Mouse (Mus musculus): ENCODE data around the gene Tapbpl.

The Tapbpl gene

DNA sequence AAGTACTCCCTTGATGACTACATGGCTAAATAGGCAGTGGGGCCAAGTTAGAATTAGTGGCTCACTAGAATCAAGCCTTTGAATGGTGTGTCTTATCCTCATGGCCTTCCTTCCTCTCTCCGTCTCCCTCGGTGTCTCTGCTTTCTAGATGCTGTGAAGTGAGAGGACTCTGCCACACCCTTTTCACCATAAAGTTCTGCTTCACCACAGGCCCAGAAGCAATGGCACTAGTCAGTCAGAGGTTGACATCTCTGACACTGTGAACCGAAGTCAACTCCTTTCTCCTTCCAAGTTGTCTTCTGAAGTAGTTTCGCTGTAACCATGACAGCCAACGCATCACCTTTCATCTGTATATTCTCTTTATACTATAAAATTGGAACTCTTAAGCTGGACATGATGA is 7.9 kb upstream of the Tapbpl start:
- no peak for DNase-seq (ENCODE audit: low spot score in 2 of 2)

DNA sequence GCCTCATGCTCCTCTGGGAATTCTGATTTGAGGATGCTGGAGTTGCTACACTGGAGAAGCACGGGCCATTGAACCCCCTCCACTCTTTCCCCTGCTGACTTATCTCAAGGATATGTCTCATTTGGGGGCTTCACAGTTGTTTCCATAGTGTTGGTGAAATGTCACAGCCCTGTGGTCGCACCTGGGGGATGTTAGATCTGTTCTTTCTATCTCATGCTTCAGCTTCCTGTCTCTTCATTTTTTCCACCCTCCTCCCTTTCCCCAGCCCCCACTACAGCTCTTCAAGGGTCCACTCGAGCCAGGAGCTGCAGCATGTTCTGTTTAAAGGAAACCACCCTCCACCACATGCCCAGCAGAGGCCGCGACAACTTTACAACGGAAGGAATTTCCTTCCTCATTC is 6.7 kb upstream of the Tapbpl start:
- no peak for DNase-seq (ENCODE audit: low spot score in 2 of 2)

DNA sequence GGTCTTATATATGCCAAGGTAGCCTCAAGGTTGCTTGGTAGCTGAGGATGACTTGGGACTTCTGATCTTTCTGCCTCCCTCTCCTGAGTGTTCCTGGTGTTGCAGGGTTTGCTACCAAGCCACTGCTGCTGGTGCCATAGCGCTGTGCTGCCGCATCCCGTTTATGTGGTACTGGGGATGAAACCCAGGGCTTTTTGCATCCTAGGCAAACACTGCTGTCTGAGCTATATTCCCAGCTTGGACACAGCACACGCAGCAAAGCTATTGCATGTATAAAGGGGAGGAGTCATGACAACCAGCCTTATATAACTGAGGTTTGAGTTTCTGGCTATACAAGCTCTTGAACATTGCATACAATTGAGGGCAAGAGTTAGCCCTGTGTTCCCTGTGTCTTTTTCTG is 5.8 kb upstream of the Tapbpl start:
- DNase-seq (ENCODE audit: low spot score in 2 of 2): no peak

DNA sequence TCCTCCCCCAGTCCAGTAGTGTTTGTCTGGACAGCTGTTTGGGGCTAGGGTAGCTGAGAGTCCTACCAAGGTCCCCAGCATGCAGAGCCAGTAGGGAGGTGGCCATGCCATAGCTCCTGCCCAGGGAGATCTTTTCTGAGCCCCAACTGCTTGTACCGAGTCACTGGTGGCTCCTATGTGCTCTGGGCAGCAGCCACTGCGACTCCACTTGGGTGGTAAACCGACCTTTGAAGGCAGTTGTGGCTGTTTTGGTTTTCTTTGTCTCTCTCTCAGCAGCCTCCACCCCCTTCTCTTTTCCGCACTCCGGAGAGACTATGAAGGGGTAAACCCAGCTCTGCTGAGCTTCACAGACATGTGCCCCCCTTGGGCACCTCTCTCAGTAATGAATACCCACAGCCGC is 5.1 kb upstream of the Tapbpl start, which contains the start of gene Cd27:
Cd27 (minus strand) TSS at position 229 of the 400 bp plus-strand sequence.
- peak; percentile 44 to 49 for DNase-seq (ENCODE audit: low spot score in 2 of 2)

DNA sequence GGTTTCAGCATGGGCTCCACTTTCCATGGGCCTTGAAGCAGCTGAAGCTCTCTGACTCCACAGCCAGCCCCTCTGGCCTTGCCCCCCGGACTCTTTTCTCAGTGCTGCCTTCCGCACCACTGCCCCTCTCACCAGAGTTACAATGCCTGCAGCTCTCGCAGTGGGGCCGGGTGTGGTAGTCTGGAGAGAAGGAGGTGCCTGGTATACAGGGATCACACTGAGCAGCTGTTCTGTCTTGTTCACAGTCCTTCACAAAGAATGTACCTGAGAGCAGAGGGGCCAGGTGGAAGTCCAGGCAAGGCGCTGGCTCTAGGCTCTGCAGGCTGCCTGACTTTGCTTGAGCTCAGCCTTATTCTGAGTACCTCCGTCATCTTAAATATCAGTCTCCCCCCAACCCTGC is 4.7 kb upstream of the Tapbpl start:
- no peak for DNase-seq (ENCODE audit: low spot score in 2 of 2)

DNA sequence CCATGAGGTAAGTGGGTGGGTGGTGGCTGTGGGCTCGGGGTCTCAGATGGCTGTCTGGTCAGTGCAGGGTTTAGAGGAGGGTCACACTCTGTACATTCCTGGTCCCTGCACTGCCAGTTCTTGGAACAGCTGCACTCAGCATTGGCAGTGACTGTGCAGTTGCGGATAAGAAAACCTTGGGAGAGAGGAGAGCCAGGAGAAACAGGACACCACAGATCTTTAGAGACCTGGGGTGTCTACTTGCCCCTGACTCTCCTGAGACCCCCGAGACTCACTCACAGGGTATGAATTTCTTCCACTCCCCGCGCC is 2.8 kb upstream of the Tapbpl start:
- DNase-seq (ENCODE audit: low spot score in 2 of 2): no peak

DNA sequence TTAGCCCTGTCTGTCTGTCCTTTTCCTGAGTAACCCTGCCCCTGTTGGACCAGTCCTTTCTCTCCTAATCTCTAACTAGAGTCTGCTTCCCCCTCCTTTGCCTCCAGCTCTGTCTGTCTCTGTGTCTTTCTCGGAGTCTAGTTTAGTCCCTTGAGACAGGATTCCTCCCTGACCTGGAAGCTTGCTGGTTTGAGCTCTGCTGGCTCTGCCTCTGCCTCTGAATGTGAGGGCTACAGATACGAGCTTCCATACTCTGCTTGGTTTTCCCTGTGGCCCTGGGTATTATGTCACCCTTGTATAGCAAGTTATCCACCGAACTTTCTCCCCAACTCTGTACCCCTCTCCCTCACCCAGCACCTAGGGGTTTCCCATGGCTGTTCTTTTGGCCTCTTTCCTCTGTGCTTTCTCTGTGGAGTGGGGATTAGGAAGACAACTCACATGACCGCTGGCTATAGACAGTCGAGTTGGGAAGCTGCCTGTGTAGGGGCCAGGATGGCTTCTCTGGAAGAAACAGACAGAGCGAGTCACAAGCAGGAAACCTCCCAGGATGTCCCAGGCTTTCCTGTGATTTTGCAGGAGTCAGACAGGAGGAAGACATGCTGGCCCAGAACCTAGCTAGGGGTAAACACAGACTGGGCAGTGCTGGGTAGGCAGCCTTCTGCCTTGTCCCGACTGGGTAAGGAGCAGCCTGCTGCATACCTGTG is 2.3 kb upstream of the Tapbpl start:
- DNase-seq (ENCODE audit: low spot score in 2 of 2): no peak

DNA sequence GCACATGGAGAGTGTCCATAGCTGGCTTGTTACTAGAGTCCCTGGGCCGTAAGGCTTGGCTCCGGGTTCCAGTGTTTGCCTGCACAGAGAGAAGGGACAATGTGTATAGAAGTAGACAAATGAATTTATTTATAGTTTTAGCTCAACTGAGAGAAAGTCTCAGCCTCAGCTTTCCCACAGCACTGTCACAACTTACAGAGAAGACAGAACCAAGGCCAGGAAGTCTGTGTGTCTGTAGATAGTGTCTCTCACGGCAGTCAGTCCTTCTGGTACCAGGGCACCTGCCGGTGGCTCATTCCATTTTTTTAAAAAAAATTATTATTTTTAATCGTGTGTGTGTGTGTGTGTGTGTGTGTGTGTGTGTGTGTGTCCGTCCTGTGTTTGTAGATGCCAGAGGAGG is 856 bp upstream of the Tapbpl start:
- DNase-seq (ENCODE audit: low spot score in 2 of 2): no peak

DNA sequence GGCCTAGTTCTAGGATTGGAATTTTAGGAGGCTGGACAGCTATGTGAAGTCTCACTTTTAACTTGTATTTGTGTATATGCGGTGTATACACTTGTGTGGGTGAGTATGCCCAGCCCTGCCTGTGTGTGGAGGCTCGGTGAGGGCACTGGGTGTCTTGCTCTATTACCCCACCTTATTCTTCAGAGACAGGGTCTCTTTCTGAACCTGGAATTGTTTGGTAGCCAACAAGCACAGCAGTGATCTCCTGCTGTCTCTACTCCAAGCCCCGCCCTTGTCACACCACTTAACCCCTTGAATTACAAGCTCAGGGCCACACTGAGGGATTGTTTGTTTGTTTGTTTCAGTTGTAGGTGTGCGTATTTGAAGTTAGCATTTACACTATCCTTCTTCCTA is 381 bp upstream of the Tapbpl start:
- DNase-seq (ENCODE audit: low spot score in 2 of 2): no peak

DNA sequence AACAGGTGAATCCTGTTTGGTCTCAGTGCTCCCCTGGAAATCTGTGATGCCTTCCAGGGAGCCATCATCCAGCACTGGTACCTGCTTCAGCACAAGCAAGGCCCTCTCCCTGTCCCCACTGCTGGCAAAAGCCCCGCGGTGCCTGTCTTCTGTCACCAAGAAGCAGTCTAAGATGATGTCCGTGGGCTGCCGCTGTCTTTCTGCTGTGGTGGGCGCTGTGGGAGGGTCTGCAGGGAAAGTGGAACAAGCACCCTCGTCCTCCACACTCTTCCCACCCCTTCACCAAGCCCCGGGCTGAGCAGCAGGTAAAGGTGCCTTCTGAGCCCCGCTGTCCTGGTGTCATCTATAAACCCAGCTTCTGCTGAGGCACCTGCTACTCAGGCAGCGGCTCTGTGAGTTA is 1.1 kb downstream of the Tapbpl start:
- DNase-seq (ENCODE audit: low spot score in 2 of 2): no peak

DNA sequence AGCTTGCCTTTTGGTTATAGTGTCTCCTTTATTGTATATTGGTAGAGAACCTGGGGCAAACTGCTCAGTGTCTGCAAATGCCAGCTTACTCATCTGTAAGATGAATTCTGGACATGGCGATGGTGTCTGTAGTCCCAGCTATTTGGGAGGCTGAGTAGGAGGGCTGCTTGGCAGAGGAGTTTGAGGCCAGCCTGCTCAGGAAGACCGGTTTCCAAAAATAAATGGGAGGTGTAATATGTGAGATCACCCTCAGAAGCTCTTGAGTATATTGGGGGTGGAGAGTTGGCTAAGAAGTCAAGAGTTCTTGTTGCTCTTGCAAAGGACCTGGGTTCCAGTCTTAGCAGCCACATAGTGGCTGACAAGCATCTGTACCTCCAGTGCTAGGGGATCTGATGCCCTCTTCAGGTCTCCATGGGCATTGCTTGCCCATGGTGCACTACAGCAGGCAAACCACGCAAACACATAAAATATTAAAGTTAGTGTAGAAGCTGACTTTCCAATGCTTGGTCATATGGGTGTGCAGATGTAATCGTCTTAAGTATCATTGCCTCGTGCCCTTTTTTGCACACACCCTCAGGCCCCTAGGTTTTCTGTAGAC is 6.0 kb downstream of the Tapbpl start:
- peak in 1 of 2 experiments; percentile 48 for DNase-seq (ENCODE audit: low spot score in 2 of 2)

DNA sequence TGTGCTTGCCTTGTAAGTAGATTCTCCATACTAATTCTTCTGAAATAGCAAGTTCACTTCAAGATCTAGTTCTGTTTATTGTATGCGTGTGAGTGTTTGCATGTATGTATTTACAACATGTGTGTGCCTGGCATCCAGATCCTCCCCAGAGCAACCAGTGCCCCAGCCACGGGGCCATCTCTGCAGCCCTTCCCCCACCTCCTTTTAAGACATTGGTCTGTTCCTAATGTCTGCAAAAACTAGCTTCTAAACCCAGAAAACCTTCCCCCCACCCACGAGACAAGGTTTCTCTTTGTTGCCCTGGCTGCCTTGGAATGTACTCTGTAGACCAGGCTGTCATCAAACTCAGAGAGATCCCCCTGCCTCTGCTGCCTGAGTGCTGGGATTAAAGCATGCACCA is 9.1 kb downstream of the Tapbpl start:
- no peak for DNase-seq (ENCODE audit: low spot score in 2 of 2)

DNA sequence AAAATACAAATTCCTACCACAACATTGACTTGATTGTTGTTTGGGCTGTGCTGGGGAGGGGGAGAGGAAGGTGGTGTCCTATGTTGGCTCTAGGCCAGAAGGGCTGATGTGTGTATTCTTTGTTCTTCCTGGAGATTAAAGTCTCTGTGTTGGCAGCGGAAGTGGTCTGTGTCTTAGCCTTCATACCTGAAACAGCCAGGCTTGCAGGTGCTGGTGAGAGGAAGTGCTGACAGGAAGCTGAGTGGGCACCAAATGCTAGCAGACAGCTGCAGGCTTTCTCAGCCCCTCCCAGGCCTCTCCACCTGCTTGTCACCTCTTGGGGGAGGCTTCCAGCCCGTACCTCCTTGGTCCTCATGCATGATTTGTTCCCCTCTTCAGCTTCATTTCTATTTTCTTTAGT is 9.5 kb downstream of the Tapbpl start:
- DNase-seq (ENCODE audit: low spot score in 2 of 2): peak; percentile 92 to 94

DNA sequence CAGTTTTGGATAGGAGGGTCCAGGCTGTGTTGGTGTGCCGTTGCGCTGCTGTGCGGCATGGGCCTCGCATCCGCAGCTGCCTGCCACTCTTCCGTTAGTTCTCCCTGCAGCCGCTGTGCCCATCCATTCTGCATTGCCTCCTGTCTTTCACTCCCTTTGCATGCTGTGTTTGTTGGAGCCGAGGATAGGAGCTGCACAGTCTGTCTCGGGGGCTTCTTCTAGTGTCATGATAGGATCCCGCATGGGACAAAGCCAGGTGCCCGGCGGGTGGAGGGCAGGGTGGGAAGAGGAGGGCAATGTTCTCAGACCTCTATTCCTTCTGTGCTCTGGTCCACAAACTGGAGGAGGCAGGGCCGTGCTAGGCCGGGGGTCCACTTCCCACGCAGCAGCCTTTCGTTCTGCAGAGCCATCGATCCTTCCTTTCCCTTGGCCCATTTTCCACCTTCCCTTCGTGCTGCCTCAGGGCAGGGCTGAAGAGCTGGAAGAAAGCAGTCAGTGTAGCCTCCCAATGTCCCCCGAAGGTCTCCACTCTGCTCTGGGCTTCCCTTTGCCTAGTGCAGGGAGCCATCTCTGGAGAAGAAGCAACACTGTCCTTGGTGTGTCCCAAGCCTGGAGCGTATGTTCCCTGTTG is 10.4 kb downstream of the Tapbpl start:
- no peak for DNase-seq (ENCODE audit: low spot score in 2 of 2)

DNA sequence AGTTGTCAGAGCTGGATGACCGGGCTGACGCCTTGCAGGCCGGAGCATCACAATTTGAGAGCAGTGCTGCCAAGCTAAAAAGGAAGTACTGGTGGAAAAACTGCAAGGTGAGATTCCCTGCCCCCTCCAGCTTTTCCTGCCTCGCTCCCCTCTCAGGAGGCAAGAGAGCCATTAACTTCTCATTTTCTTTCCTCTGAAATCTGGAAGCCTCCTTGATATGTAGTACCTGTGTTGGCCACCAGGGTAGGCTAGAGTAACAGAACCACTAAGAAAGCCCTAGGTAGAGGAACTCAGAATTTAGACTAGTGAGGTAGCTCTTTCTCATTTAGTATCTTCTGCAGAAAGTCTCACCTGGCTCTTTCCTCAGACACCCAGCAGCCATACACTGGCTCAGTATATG is 12.7 kb downstream of the Tapbpl start:
- DNase-seq (ENCODE audit: low spot score in 2 of 2): peak; percentile 73 to 81

DNA sequence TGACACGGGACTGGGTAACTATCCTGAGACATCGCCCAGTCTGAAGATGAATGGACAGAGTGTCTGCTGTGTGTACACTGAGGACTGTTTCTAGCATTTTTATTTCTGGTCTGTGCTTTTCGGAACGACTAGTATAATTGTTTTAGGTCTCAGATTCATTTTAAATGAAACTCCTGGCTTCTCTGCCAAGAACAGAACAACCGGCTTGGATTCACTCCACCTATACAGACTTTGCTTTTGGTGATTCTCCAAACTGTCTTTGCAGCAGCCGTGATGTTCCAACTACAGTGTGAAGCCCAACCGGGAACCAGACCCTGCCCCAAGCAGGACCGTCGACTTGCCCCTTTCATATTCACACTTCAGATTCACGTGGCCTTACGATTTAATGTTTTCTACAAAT is 13.8 kb downstream of the Tapbpl start:
- DNase-seq (ENCODE audit: low spot score in 2 of 2): no peak

DNA sequence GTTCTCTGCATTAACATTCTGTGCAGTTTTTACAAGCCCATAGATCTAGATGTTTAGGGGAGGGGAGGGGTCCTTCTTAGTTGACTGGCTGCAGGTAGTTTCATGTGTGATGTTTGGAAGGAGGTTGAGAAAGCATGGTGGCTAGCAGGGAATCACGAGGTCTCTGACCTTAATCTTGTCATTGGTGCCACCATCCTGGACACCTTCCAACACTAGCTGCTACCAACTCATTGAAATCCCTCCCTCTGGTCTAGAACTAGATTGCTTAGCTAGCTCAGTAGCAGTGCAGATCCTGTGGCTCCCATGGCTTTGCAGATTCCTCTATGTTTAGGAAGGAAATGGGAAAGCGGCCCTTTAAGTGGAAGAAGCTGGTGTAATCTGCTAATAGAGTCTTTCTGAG is 14.8 kb downstream of the Tapbpl start:
- DNase-seq (ENCODE audit: low spot score in 2 of 2): no peak

DNA sequence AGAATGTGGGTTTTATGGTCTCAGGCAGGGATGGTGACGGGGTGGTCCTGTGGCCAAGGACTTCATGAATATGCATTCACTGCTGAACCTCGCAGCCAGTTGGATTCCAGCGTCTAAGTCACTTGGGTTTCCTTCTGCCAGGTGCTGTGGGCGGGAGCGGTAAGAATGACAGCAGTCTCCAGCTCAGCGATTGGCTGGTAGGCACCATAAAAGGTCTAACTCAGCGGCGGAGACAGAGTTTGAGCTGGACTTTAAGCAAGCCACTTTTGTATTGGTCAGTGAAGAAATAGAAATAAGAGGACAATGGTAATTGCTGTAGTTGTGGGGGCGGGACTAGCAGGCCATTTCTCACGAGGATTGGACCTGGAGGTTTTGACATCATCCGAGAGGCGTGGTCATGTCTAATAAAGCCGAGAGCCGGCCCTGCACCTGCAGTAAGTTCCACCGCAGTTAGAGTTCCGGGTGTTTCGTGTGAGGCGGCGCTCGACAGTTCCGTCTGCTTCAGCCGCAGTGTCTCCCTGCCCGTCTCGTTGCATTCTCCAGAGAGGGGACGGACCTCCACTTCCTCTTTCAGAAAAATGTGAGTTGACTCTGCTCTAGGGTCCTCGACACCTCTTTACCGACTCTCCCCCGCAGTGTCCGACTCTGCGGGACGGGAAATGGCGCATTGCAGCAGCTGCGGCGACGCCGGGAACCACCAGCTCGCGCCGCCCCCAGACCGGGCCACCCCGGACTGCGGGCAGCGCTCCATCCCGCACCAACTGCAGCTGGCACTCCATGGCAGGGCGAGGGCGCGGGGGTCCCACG is 16.3 kb downstream of the Tapbpl start, which contains the start of gene Vamp1:
Vamp1 (plus strand) TSS at position 404 of the 807 bp plus-strand sequence.
- peak; percentile 96 to 98 for DNase-seq (ENCODE audit: low spot score in 2 of 2)

DNA sequence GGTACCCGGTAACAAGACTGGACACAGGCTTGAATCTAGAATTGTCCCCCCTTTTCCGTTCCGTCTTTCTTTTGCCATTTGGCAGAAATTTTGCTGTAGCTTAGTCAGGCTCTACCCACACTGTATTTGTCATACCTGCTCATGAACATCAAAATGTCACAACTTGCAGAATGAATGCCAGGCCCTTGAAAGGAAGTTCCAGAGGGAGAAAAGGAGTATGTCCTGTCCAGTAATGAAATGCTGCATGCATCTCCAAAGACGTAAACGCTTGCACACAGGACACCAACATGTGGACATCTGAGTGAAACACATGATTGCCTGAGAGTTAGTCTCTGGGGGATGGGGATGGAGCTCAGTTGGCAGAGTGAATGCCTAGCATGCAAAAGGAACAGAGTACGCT is 17.9 kb downstream of the Tapbpl start:
- DNase-seq (ENCODE audit: low spot score in 2 of 2): no peak

DNA sequence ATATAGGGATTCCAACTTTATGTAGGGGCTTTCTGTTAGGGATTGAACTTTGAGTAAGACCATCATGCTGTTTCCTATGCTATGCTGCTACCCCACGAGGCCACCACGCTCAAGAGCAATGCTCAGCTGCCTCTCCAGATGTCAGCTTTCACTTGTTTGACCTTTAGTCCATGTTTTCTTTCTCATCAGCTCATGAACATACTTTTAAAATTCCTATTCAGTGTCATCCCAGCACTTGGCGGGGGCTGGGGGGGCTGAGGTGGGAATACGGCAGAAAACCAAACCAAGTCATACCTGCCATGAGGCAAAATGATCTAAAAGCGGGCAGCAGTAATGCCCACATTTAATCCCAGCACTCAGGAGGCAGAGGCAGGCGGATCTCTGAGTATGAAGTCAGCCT is 18.5 kb downstream of the Tapbpl start:
- no peak for DNase-seq (ENCODE audit: low spot score in 2 of 2)

DNA sequence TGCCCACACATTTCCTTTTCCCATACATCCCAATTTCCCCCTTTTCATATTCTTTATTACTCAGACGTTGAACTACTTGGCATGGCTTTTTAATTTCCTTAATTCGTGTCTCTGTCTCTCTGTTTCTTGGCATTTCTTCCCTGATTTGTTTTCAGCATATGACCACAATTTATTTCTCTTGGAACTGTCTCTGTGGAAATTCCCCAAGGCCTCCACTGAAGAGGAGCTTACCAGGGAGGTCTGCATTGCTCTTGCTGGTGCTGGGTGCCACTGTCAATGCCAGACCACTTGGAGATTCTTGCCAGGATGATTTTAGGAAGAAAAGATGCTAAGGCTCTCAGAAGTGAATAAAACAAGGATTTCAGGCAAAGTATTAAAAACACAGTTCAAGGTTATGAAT is 19.0 kb downstream of the Tapbpl start:
- DNase-seq (ENCODE audit: low spot score in 2 of 2): no peak

DNA sequence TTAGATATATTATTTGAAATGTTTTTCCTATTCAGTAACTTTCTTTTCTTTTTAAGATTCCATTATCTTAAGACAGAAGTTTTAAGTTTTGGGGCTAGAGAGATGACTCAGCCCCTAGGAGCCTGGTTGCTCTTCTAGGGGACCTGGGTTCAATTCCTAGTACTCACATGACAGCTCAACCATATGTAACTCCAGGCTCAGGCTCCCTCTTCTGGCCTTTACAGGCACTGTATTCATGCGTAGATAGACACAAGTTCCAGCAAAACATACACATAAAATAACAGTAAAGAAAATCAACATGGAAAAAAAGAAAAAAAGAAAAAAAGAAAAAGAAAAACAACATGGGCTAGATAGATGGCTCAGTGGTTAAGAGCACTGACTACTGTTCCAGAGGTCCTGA is 21.2 kb downstream of the Tapbpl start:
- no peak for DNase-seq (ENCODE audit: low spot score in 2 of 2)

DNA sequence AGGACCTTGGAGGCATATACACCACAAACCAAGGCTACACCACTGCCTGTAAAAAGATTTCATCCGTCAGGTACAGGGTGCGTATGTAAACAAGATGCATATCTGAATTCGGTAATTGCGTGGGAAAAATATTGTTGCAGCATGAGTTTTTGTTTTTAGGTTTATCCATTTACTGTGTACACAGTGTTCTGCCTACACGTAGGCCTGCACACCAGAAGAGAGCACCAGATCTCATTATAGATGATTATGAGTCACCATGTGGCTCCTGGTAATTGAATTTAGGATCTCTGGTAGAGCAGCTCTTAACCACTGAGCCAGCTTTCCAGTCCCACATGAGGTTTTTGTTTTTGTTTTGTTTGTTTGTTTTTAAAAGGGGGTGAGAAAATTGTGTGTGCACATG is 34.5 kb downstream of the Tapbpl start:
- no peak for DNase-seq (ENCODE audit: low spot score in 2 of 2)
